Comparison of ENCODE assay signal across 9 mouse cellular contexts in genomic region chr17:83253051-83253649, GRCm38 (mm10). TPM values are rescaled to one million over a fixed set of nuclear protein-coding genes. Genes with fewer than 3 reads are reported as not detected.
DNase-seq lines count a peak whose midpoint lies in the region; ATAC-seq lines count a peak whose summit lies in the region.
"Had no signal": no experiment of that assay in that cellular context is flagged by ENCODE, and none has a peak within 500 bp of the region (broad histone marks: within the 10 kb centered on the region; RNA-seq: fewer than 3 reads in every experiment).

No protein-coding gene starts in this region.

- H3K27me3 ChIP-seq in embryonic facial prominence, embryonic 10.5 days (replicated peaks; ENCODE audit: low read depth, poor library complexity, severe bottlenecking): peaks cover 35% of the 10 kb centered on the region
- H3K27me3 ChIP-seq in hindbrain, embryonic 16.5 days (replicated peaks; ENCODE audit: control insufficient read depth, insufficient read depth, low read length): peaks cover 2% of the 10 kb centered on the region
- peaks cover 62% of the 10 kb centered on the region for H3K27me3 ChIP-seq in limb, embryonic 10.5 days (ENCODE audit: low read depth, poor library complexity, severe bottlenecking)

- peaks cover 20% of the 10 kb centered on the region for H3K4me1 ChIP-seq in embryonic facial prominence, embryonic 10.5 days
- no peaks in the 10 kb centered on the region for H3K4me1 ChIP-seq in hindbrain, embryonic 16.5 days (ENCODE audit: control insufficient read depth, insufficient read depth, low read depth, low read length)
- H3K4me1 ChIP-seq in limb, embryonic 10.5 days: peaks cover 22% of the 10 kb centered on the region

- H3K9ac ChIP-seq in hindbrain, embryonic 16.5 days (ENCODE audit: low read depth, low read length): no peak overlapping the region
- H3K9ac ChIP-seq: limb, embryonic 12.5 days had no signal

- WGBS in embryonic facial prominence, embryonic 10.5 days: 33% methylated on average over 12 of the region's 12 CpGs
- WGBS in hindbrain, embryonic 16.5 days: 29% methylated on average over 12 of the region's 12 CpGs
- 31% methylated on average over 12 of the region's 12 CpGs for WGBS in limb, embryonic 10.5 days

- H3K4me2 ChIP-seq in hindbrain, embryonic 16.5 days (ENCODE audit: low read length): no peak overlapping the region
- H3K4me2 ChIP-seq: limb, embryonic 12.5 days had no signal

- H3K27ac ChIP-seq in embryonic facial prominence, embryonic 10.5 days (replicated peaks): no peak overlapping the region
- H3K27ac ChIP-seq in hindbrain, embryonic 16.5 days (ENCODE audit: low read depth, low read length): no peak overlapping the region
- H3K27ac ChIP-seq in limb, embryonic 10.5 days: no peak overlapping the region
- H3K27ac ChIP-seq: limb, embryonic 12.5 days had no signal

- peaks cover 5% of the 10 kb centered on the region; the same call in 1 of the 2 replicates for H3K9me3 ChIP-seq in embryonic facial prominence, embryonic 10.5 days
- no peaks in the 10 kb centered on the region; the same call in 1 of the 2 replicates for H3K9me3 ChIP-seq in hindbrain, embryonic 16.5 days (ENCODE audit: control insufficient read depth, low read length)
- 0 out of 2 replicates have a peak, but pooled peaks cover 1% of the 10 kb centered on the region for H3K9me3 ChIP-seq in limb, embryonic 10.5 days (replicated peaks)
- H3K9me3 ChIP-seq: limb, embryonic 12.5 days had no signal

- H3K4me3 ChIP-seq in embryonic facial prominence, embryonic 10.5 days: no peak overlapping the region
- no peak overlapping the region for H3K4me3 ChIP-seq in hindbrain, embryonic 16.5 days (ENCODE audit: low read length)
- no peak overlapping the region for H3K4me3 ChIP-seq in limb, embryonic 10.5 days
- H3K4me3 ChIP-seq: limb, embryonic 12.5 days had no signal

- H3K36me3 ChIP-seq in embryonic facial prominence, embryonic 10.5 days (replicated peaks): no peaks in the 10 kb centered on the region
- H3K36me3 ChIP-seq in hindbrain, embryonic 16.5 days (ENCODE audit: control insufficient read depth, insufficient read depth, low read length): no peaks in the 10 kb centered on the region
- no peaks in the 10 kb centered on the region for H3K36me3 ChIP-seq in limb, embryonic 10.5 days
- H3K36me3 ChIP-seq: limb, embryonic 12.5 days had no signal

- DNase-seq in layer of hippocampus, adult 11-12 months (ENCODE audit: low spot score): peak; percentile 65
- DNase-seq in layer of hippocampus, adult 9-10 months (ENCODE audit: low spot score): no peak
- DNase-seq in MN1 (ENCODE audit: low spot score): peak; percentile 81
- peak; percentile 55 for DNase-seq in embryonic facial prominence, embryonic 10.5 days (ENCODE audit: low spot score)
- peak; percentile 53 for DNase-seq in limb, embryonic 10.5 days (ENCODE audit: low spot score)

- ATAC-seq in hindbrain, embryonic 16.5 days: peak; percentile 77
- ATAC-seq in monocyte, adult 5-6 weeks (replicated peaks; ENCODE audit: insufficient number of reproducible peaks, low FRiP score, low TSS enrichment, poor library complexity, severe bottlenecking): peak; percentile 80
- no peak for ATAC-seq in erythroid progenitor cell, adult 5-6 weeks (replicated peaks; ENCODE audit: low FRiP score, poor library complexity, severe bottlenecking)

RNA-seq across cellular contexts. Expression of gene Pkdcc, which starts 38.1 kb away (rescaled TPM):
- 15.1 and 17.5 TPM in 2 replicates for polyA plus RNA-seq in embryonic facial prominence, embryonic 10.5 days (2016; fragmentation: Nextera tagmentation; extraction: Ambion mirVana)
- polyA plus RNA-seq in hindbrain, embryonic 16.5 days (2015; fragmentation: Nextera tagmentation; extraction: Ambion mirVana): 5.0 and 5.1 TPM in 2 replicates
- polyA plus RNA-seq in limb, embryonic 10.5 days (2016; fragmentation: Nextera tagmentation; extraction: Ambion mirVana): 32.4 and 34.8 TPM in 2 replicates
- 5.2 to 17.0 TPM (median 6.6 TPM) in 3 replicates for total RNA-seq in monocyte, adult 5-6 weeks (2017)
- total RNA-seq in erythroid progenitor cell, adult 5-6 weeks (2015; ENCODE audit: low replicate concordance): not detected in 2 replicates
- total RNA-seq in erythroid progenitor cell, adult 5-6 weeks (2017; ENCODE audit: low replicate concordance): 0.68 and 1.4 TPM in 2 replicates
